Mouse (Mus musculus): Measurements from ENCODE around the gene Atn1.

The Atn1 gene

GRCm38 (mm10) chr6:124711824-124712782, 44.2 kb downstream of the Atn1 start, which contains the start of the genes Emg1 and Phb2:
Emg1 (minus strand) TSS chr6:124712178.
Phb2 (plus strand) TSS chr6:124712336.
- peak; percentile 99 for DNase-seq (ENCODE audit: low read depth, low spot score)

GRCm38 (mm10) chr6:124708289-124708889, 47.9 kb downstream of the Atn1 start:
- DNase-seq (ENCODE audit: low read depth, low spot score) = no peak

- no peak for DNase-seq (ENCODE audit: low read depth, low spot score)
These were observed 50.2 kb downstream of the Atn1 start for GRCm38 (mm10) chr6:124706061-124706627.

- DNase-seq (ENCODE audit: low read depth, low spot score) = no peak
These were observed 51.9 kb downstream of the Atn1 start for GRCm38 (mm10) chr6:124704417-124704816.

DNA sequence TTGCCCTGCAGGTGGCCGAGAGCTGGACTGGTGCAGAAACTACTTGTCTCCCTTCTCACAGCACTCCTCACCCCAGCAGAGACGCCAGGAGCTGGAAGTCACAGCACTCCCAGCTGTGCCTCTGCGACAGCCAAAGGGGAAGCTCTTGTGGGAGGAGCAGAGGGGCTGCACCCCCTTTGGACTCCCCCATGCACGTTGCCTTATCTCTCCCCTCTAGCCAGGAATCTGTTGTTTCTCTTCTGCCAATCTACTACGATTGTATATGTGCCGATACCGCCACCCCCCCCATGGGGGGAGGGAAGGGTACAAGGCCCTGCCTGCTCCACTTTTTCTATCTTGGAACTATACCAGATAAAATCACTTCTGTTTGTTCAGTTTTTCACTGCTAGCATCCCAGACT, 52.5 kb downstream of the Atn1 start:
- no peak for DNase-seq (ENCODE audit: low read depth, low spot score)

DNA sequence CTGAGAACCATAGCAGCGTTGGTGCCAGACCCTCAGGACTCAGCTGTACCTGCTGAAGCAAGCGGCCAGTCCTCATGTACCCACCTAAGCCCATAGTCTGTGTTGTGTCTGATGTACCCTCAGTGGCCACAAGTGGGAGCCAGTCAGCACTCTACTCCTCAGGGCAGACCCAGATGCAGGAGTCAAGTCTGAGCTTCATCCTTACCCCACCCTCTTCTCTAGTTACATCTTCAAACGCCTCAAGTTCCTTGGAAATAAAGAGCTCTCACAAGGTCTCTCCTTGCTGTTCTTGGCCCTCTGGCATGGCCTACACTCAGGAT, 53.6 kb downstream of the Atn1 start:
- DNase-seq (ENCODE audit: low read depth, low spot score) = peak; percentile 95

DNA sequence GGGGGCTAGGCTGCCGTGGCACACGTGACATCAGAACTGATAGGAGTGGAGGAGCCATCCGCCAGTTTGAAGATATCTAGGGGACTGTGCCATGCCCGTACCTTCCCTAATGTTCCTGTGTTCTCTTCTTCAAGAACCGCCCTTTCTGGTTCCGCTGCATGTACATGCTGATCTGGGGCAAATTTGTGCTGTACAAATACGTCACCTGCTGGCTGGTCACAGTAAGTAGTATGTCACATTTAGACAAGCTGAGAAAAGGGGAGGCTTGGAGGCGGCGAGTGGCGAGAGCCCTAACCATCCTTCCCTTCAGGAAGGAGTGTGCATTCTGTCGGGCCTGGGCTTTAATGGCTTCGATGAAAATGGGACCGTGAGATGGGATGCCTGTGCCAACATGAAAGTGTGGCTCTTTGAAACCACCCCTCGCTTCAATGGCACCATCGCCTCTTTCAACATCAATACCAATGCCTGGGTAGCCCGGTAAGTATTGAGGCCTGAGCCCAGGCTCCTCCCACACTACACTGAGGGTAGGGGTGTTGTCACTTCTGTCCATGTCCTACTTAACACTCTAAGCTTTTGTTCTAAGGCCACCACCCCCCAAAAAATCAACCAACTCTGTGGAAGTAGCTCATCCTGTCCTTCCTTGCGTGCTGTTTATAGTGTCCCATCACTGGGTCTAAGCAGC, 54.1 kb downstream of the Atn1 start:
- no peak for DNase-seq (ENCODE audit: low read depth, low spot score)

GRCm38 (mm10) chr6:124701338-124701737, 55.0 kb downstream of the Atn1 start:
- DNase-seq (ENCODE audit: low read depth, low spot score) = peak; percentile 60

- no peak for DNase-seq (ENCODE audit: low read depth, low spot score)
These were observed 56.2 kb downstream of the Atn1 start for GRCm38 (mm10) chr6:124699962-124700610.

DNA sequence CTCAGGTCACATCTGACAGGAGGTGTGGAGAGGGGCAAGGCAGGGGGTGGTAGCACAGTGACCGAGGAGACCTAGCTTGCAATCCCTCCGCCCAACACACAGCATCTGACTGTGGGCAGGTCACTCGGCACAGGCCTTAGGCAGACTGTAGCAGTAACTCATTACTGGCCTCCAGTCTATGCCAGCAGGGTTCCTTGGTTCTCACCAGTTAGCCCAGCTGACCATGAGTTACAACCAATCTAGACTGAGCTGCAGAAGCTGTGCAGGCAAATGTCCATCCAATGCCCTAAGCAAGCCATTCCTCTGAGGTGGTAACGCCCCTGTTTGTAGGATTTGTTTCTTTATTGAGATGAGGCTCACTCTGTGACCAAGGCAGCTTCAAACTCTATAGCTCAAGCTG, 57.0 kb downstream of the Atn1 start:
- DNase-seq (ENCODE audit: low read depth, low spot score) = no peak

- DNase-seq (ENCODE audit: low read depth, low spot score) = no peak
These were observed 57.6 kb downstream of the Atn1 start for GRCm38 (mm10) chr6:124698751-124699150.

DNA sequence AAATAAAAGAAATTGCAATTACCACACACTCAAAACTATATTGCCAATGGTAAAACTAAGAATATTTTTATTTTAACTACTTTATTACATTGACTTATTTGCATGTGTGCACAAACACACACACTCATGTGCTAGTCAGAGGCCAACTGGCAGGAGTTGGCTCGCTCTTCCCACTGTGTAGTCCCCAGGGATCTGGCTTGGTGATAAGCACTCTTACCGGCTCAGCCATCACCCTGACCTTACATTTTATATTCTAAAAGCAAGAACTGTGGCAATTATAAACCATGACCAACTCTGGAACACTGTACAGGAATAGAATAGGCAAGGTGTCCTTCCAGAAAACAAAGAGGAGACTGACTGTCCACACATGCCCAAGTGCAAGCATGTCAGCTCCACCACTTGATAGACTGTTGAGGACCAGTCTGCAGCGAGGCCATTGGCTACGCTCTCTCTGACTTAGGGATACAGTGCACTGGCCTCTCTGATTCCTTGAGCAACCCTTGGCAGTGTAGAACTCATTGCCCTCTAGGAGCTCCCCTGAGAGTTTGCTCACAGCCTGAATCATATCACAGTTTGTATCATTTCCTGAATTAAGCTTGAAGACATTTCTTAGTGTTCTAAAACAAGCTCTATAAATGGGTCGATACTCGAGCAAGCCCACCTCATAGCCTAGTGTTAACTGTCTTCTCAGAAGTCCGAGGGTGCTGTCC, 59.7 kb downstream of the Atn1 start:
- DNase-seq (ENCODE audit: low read depth, low spot score) = no peak

DNA sequence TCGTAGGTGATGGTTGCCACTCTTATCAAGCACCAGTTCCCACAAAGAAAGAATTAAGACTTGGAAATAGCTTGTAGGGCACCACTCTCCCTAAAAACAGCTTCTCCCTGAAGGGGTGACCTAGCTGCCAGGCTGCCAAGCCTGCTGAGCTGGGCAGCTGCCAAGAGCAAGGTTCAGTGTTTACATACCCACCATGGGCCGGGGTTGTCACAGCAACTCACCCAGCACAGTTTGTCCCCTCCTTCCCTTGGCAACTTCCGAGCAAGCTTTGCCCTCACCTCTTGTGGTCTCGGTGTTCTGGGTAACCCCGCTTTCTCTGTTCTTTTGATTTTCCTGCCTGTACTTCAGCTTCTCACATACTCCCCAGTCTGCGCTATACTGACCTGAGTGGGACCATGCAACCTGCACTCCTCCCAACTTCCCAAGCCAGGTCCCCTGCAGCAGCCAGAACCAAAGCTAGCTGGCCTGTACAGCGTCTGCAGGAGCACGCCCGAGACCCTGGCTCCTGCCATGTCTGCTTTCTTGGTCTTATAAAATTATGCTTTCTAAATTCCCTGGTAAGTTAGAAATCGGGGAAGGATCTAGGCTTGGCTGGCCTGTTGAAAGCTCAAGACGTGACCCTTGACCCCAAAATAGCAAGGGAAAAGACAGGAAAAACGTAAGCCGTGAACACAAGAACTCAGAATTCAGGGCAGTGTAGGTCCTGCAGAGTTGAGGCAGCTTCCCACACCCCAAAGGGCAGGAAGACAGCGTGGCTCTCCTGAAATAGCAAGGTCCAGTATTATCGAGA, 62.0 kb downstream of the Atn1 start:
- DNase-seq (ENCODE audit: low read depth, low spot score) = no peak

- DNase-seq (ENCODE audit: low read depth, low spot score) = no peak
These were observed 62.9 kb downstream of the Atn1 start for GRCm38 (mm10) chr6:124693243-124693981.

Measured in ES-CJ7 (cell line).